Mouse (Mus musculus): ENCODE measurements at regions not wholly inside any gene's neighbourhood (a gene's known extent, or its start where the extent isn't known, plus 50 kb on each side); places are given as distances from the start of the nearest gene placed in this dataset.
"Not testable (repeated sequence)": the region's sequence is repeated elsewhere in the genome, so short reads cannot be mapped to it uniquely, and the experiment has no call there.

- DNase-seq (ENCODE audit: low spot score): not testable (repeated sequence)
Observed at GRCm38 (mm10) chr10:22556401-22556800, 88.4 kb upstream of the Slc2a12 start.

- DNase-seq (ENCODE audit: low spot score): not testable (repeated sequence)
Observed at GRCm38 (mm10) chr10:22569250-22570010, 75.4 kb upstream of the Slc2a12 start.

GRCm38 (mm10) chr10:22574048-22574447, 70.8 kb upstream of the Slc2a12 start:
- not testable (repeated sequence) for DNase-seq (ENCODE audit: low spot score)

- peak; percentile 9 for DNase-seq (ENCODE audit: low spot score)
Observed at GRCm38 (mm10) chr10:22579426-22579825, 65.4 kb upstream of the Slc2a12 start.

GRCm38 (mm10) chr10:22581300-22581699, 63.5 kb upstream of the Slc2a12 start:
- not testable (repeated sequence) for DNase-seq (ENCODE audit: low spot score)

GRCm38 (mm10) chr10:22583306-22583705, 61.5 kb upstream of the Slc2a12 start:
- not testable (repeated sequence) for DNase-seq (ENCODE audit: low spot score)

GRCm38 (mm10) chr10:22588587-22588986, 56.2 kb upstream of the Slc2a12 start:
- not testable (repeated sequence) for DNase-seq (ENCODE audit: low spot score)

GRCm38 (mm10) chr10:22591664-22592063, 53.1 kb upstream of the Slc2a12 start:
- not testable (repeated sequence) for DNase-seq (ENCODE audit: low spot score)

GRCm38 (mm10) chr10:22592189-22592603, 52.6 kb upstream of the Slc2a12 start:
- DNase-seq (ENCODE audit: low spot score): not testable (repeated sequence)

- DNase-seq (ENCODE audit: low spot score): not testable (repeated sequence)
Observed at GRCm38 (mm10) chr10:22592752-22593151, 52.1 kb upstream of the Slc2a12 start.
